Mouse (Mus musculus) adrenal gland, postnatal 25 days (tissue): ENCODE data around the gene Cpd. TPM values are rescaled to one million over a fixed set of nuclear protein-coding genes. Genes with fewer than 3 reads are reported as not detected.
"Not testable (repeated sequence)": the region's sequence is repeated elsewhere in the genome, so short reads cannot be mapped to it uniquely, and the experiment has no call there.

Source experiments
- DNase-seq: peaks from one replicate; pipeline ENCODE4 v3.0.0; 2021; ENCODE audit warnings: mixed read lengths
- total RNA-seq: library from RNA; stranded (reverse); gene quantifications from 2 replicates; pipeline ENCODE4 v1.2.3, GENCODE M21; 2021

Cpd gene
- total RNA-seq, 1 experiment from 2014 or later = 45.4 TPM

DNA sequence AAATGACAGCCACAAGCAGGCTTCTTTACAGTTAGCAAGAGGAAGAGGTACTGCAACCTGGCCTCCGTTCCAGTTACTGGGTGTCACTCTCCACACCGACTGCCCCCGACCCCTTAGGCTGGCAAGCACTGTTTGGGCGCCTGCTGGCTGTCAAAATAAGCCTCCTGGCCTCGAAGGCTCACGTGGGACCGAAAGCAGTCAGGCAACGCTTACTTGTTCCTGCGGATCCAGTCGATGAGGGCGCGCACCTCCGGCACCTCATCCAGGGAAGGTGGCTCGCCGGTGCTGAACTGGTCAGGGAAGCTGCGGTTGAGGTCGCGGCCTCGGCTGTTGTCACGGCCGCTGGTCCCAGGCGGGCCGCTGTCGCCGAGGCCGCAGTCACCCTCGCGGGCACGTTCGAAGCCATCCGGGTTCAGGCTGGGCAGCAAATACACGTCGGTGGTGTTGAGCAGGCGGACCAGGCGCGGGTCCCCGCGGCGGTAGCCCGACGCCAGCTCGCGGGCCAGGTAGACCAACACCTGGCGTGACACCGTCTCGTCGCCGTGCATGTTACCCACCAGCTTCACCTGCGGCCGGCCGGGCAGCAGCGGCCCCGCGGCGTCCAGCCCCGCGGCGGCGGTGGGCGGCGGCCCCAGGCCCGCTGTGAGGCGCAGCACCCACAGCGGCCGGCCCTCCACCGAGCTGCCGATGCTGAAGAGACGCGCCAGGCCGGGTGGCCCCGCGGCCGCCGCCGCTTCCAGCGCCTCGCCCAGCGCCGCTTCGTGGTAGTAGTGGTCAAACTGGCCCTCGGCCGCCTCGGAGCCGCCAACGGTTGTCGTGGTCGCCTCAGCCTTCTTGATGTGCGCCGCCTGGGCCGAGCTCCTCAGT lies 574 bp downstream of the Cpd start:
- peak; percentile 35 for DNase-seq

DNA sequence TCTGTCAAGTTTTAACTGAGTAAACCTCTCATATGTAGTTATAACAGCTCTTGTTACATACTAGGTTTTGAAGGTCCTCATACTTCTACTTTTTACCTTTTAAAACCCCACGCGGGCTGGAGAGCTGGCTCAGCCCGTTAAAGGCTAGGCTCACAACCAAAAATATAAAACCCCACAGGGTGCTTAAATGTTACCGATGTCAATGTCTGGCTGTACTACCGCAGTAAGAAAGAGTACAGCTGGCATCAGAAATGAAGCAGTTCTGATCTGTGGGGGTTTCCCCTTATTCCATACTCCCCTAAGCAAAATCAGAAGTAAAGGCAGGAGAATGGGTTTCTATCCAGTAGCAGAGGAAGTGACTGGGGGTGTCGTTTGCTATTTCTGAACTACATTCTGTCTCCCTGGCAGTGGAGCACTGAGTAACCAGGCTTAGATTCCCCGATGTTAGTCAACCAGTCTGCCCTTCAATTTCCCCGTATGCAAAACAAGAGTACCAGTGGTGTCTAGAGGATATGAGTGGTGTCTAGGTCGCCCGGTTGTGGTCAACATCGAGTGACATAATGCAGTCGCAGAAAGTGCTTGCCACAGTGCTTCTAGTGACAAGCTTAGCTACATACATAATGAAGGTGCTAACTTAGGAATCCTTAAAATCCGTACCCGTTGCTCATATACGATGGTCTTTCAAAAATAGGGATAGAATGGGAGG lies 1.4 kb downstream of the Cpd start:
- DNase-seq = no peak

DNA sequence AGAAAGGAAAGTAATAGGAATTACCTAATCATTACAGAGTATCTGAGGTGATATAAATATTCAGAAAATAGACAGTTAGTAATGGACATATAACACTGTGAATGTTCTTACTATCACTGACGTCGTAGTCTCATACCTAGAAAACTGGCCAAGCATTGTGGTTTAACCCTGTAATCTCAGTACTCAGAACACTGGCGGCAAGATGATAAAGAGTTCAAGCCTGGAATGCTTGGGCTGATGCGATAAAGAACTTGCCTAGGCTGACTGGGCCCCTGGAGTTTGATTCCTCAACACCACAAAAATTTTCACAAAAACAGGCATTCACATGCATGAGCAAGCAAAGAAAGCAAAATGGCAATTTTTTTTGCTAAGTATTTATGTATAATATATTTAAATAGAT lies 8.2 kb downstream of the Cpd start:
- no peak for DNase-seq

- no peak for DNase-seq
Measured at GRCm38 (mm10) chr11:76836317-76836716, 10.5 kb downstream of the Cpd start.

- DNase-seq = no peak
Measured at GRCm38 (mm10) chr11:76835868-76836267, 10.9 kb downstream of the Cpd start.

DNA sequence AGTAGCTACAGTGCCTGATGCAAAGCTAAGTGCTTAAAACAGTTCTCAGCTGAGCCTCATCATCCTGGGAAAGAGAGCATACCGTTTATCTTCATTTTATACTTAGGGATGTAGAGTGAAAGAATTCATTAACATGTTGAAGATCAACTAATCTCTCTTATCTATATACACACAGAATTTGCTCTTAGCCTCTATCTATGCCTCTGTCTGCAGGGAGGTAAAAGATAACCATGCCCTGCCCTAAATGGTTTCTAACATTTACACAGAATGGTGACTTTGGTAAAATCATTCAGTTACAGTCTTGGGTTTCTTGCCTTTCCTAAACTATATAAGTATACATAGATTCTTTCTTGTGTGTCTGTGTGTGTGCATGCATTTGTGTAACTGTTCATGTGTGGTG lies 12.2 kb downstream of the Cpd start:
- DNase-seq = no peak

- DNase-seq = no peak
Measured at GRCm38 (mm10) chr11:76824885-76825265, 21.9 kb downstream of the Cpd start.

DNA sequence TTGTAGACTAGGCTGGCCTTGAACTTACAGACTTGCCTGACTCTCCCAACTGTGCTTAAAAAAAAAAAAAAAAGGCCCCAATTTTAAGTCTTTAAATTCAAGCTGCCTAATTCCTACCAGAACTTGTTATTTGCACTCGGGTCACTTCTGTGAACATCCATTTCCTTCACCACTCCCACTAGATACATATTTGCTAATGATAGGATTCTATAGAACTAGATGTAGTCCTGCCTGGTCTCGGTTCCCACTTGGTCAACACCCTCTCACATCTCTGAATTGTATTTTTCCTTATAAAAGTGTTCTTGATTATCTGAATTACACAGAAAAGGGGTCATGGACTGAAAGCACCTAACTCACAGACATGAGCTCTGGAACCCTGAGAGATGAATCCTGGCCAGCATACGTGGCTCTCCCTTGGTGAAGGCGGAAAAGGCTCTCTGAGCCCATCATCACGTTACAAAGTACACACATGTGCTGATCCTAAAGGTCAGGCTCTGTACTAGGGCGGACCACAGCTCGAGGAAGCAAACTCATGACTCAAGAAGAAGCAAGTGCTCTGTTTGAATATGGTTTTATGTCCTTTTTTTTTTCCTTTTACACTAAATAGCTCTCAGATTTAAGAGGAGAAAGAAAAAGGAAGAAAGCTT lies 22.5 kb downstream of the Cpd start:
- DNase-seq = no peak

DNA sequence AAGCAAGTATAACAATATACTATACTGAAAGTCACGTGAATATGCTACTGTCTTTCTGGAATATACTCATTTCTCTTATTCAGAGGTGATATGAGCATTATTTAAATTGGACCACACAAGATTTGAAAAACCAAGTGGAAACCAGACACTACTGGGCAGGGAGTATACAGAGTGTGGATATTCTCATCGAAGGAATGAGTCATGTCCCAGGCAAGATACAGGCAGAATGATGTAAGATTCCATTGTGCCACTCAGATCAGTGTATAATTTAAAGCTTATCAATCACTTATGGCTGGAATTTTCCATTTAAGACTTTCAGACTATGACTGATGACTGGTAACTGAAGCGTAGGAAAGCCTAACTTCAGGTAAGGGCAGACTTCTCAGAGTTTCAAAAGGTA lies 23.2 kb downstream of the Cpd start:
- no peak for DNase-seq

GRCm38 (mm10) chr11:76821353-76821752 lies 25.5 kb downstream of the Cpd start:
- DNase-seq = no peak

GRCm38 (mm10) chr11:76817664-76818063 lies 29.2 kb downstream of the Cpd start:
- no peak for DNase-seq

DNA sequence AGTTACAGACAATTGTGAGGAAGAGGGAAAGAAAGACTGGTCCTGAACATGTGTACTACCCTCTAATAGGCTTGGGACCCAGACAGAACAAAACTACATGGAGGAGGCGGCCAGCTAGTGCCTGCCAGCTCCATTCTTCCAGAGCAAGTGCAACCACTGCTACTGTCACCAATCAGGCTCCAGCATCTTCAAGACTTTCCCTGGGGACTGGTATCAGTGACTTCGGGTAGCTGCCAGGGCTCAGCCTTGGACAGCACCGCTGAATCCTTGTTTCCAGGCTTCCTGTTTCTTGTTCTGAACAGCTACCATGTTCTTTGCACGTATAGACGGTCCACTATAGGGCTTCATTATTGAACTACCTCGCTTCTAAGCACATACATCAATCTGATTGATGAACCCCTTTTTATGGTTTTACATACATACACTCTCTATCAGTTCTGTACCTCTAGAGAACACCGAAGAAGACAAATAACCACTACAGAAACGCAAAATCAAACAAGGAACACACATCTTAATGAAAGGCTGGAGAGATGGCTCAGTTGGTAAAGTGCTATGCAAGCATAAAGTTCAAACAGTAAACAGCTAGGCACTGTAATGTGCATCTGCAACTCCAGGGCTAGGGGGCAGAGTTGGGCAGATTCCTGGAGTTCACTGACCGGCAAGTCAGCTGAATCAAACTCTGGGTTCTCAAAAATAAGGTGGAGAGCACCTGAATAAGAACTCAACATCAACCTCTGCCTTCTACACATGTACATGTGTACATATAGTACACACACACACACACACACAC lies 35.9 kb downstream of the Cpd start:
- peak; percentile 24 for DNase-seq

- DNase-seq = no peak
Measured at GRCm38 (mm10) chr11:76809450-76809849, 37.4 kb downstream of the Cpd start.

GRCm38 (mm10) chr11:76808550-76808949 lies 38.3 kb downstream of the Cpd start:
- no peak for DNase-seq

GRCm38 (mm10) chr11:76807007-76807679 lies 39.7 kb downstream of the Cpd start:
- DNase-seq = no peak

GRCm38 (mm10) chr11:76806026-76806425 lies 40.8 kb downstream of the Cpd start:
- no peak for DNase-seq

GRCm38 (mm10) chr11:76805072-76805471 lies 41.7 kb downstream of the Cpd start:
- not testable (repeated sequence) for DNase-seq

DNA sequence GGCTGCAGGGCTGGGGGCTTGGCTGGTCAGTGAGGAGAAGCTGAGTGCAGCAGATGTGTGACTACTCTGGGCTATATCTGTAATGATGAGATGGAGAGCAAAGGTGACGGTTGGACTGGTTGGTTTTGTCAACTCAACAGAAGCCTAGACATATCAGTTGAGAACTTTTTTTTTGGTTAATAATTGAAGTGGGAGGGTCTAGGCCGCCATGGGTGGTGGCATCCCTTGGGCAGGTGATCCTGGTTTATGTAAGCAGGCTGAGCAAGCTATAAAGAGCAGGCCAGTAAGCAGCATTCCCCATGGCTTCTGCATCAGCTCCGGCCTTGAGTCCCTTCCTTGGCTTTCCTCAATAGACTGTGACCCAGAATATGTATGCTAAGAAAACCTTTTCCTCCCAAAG lies 43.6 kb downstream of the Cpd start:
- no peak for DNase-seq

- no peak for DNase-seq
Measured at GRCm38 (mm10) chr11:76797236-76797635, 49.6 kb downstream of the Cpd start.

- no peak for DNase-seq
Measured at GRCm38 (mm10) chr11:76795326-76795725, 51.5 kb downstream of the Cpd start.

GRCm38 (mm10) chr11:76791331-76791730 lies 55.5 kb downstream of the Cpd start:
- no peak for DNase-seq

- DNase-seq = peak; percentile 23
Measured at GRCm38 (mm10) chr11:76789252-76789651, 57.6 kb downstream of the Cpd start.
